Mouse (Mus musculus) ES-Bruce4 (cell line): ENCODE results near the gene P3h3.

Source experiments
- CTCF ChIP-seq: IDR thresholded peaks from one replicate; pipeline ENCODE4 v1.8.1; 2011; ENCODE audit warnings: low read depth, low read length
- POLR2A ChIP-seq: IDR thresholded peaks from one replicate; pipeline ENCODE4 v1.8.1; 2011; ENCODE audit warnings: low read length; ENCODE audit not compliant: insufficient read depth

DNA sequence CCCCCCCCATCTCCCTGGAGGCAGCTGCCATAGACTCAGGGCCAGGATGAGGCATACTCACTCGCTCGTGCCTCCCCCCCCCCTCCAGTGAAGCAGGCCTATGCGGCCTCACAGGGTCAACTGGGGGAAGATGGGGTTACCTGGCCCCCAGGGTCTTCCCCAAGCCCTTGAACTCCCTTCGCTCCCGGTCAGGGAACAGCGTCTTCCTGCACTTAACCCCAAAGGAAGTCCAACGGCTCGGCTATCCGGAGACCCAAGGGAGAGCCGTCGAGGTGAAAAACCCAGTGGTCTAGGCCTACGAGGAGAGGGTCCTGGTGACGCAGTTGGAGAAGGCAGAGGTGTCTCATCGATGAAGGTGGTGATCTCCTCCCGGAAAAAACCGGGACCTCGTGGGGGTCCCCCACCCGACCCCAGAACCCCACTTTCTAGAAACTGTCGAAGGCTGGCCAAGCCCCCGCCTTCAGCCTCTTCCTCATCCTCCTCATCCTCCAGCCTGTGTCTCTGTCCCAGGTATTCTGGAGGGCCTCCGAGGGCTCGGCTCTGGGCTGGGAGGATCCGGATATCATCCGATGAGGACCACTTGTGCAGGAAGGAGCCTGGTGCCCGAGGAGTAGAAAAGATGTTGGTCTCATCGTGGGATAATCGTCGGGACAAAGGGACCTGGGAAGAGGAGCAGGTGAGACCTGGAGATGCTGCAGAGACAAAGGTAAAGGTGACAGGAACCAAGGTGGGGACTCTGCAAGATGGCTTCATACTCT, 1.2 kb upstream of the P3h3 start:
- TF ChIP-seq POLR2A: no peak
- TF ChIP-seq CTCF: no peak
